Mouse (Mus musculus): ENCODE data around the gene Btla. TPM values are rescaled to one million over a fixed set of nuclear protein-coding genes. Genes with fewer than 3 reads are reported as not detected.

The Btla gene
- 91.5 TPM for total RNA-seq (2023)

GRCm38 (mm10) chr16:45223648-45224388, at the start of gene Btla:
Btla (plus strand) TSS chr16:45224315.

Other genes with a start within 250 kb of the Btla start
- not detected for gene Ccdc80, start 130.9 kb upstream of the Btla start, total RNA-seq (2023)
- gene Slc35a5, start 65.6 kb upstream of the Btla start, total RNA-seq (2023) = 17.5 TPM
- 51.5 TPM for gene Atg3, start 65.5 kb upstream of the Btla start, total RNA-seq (2023)
- gene Cd200, start 184.7 kb downstream of the Btla start, total RNA-seq (2023) = 10.1 TPM